Mouse (Mus musculus) heart, postnatal 14 days (tissue): Measurements from ENCODE around the gene Vav2. TPM values are rescaled to one million over a fixed set of nuclear protein-coding genes. Genes with fewer than 3 reads are reported as not detected.

Experiments
- DNase-seq, 2 experiments: peaks; one replicate each; pipeline ENCODE4 v3.0.0; 2021 to 2022
- intact Hi-C: fragments of 180-260 bp; cut with DNase I; formaldehyde crosslinking; loops from one replicate; pipeline ENCODE4 v1.15.1; 2025
- total RNA-seq, 2 experiments: library from RNA; stranded (reverse); gene quantifications; 2 replicates each; pipeline ENCODE4 v1.2.3; 2021

Gene Vav2
- total RNA-seq, 2 experiments from 2014 or later: 14.4 to 15.0 TPM

DNA sequence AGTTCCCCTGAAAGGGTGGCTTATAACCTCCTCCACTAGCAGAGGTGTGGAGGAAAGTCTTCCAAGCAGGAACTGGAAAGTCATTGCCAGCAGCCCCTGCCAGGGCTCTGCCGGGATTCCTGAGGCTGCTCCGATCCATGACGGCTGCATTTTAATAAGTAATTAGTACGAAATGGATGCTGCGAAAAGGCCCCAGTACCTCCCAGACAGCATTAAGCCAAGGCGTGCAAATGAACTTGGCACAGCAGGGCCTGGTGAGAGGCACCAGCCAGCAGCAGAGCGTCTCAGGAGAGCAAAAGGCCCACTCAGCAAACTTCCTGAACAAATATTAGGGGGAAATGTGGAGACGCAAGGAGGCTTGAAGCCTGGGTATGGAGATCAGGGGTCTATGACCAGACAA lies 49.7 kb downstream of the Vav2 start:
- intact Hi-C loops: no loop called here
- DNase-seq: no peak

DNA sequence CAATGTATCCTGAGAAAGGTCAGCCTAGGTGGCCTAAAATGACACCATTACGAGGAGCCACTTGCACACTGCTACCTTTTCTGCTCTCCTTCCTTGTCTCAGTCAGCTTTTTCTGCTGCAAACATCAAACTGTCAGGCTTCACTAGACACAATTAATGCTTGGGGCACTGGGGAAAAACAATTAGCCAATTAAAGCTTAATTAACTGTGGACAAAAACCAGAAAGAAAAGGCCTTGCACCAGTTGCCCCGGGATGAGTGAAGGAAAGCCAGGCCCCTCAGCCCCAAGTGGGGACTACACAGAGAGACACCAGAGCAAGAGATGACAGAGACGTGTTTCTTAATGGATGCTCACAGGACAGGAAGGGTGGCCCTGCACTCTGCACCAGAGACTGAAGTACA lies 51.7 kb downstream of the Vav2 start:
- no peak for DNase-seq
- intact Hi-C loops: no loop called here

DNA sequence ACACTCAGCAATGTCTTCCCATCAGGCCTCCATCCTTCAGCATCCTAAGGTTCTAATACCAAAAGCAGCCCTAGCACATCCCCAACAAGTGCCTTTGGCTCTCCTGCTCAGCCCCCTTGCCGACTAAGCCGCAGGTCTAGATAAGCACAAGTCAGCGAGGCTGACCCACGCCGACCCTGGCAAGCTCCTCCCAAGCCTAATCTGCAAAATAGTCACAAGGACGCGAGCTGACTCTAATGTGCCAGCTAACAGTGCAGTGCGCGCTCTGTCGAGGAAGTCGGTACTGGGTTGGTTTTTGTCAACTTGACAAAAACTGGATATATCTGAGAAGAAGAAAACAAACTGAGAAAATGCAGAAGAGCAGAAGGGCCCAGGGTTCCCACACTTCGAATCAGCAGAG lies 53.5 kb downstream of the Vav2 start:
- peak; percentile 43 to 57 for DNase-seq
- intact Hi-C loops: loop anchor here (5.0 kb wide), 1 partner anchor 36 kb away; no protein-coding TSS in a partner anchor

DNA sequence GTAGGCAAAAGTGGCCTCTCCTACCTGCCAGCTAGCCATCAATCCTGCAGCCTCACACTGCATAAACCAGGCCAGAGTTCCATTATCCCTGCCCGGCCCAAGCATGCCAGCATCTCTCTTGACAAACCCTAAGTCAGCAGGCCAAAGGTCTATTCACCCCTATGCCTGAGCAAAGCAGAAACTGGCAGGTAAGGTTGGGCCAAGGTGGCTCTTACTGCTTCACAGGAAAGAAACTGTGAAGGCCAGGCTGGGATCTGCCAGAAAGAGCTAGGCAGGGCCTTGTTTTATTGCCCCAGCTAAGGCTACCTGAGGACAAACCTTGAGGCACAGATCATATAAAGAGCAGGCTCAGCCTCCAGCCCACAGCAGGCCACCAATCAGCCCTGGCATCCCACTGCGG lies 55.4 kb downstream of the Vav2 start:
- intact Hi-C loops: loop anchor here (5.0 kb wide), 1 partner anchor 34 kb away; no protein-coding TSS in a partner anchor
- no peak for DNase-seq

DNA sequence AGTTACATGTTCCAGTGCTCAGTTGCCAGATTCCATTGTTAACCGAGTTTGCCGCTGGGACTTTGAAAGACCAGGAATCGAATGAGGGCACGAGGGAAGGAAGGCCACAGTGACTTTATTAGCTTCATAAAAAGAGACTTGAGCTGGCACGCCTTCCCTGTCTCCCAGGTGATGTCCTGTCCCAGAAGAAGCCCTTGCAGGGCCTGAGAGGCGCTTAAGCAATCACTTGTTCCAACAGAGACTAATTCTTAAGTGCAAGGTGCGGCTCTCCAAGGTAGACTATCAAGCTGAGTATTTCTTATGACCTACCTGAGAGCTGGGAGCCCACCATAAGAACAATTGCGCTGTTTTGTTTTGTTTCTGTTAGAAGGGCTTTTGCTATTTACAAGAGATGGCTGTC lies 57.9 kb downstream of the Vav2 start:
- intact Hi-C loops: no loop called here
- no peak for DNase-seq

DNA sequence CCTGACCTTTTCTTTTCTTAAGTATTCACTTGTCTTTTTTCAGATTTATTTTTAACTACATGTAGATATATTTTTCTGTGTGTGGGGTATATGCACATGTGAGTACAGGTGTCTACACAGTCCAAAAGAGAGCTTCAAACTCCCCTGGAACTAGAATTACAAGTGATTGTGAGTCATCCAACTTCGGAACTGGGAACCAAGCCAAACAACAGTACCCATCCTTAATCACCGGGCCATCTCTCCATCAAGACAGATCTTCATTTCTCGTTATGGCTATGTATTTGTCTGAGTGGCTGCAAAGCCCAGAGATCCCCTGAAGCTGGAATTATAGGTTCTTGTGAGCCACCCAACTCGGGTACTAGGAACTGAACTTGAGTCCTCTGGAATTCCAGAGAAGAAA lies 61.5 kb downstream of the Vav2 start:
- intact Hi-C loops: no loop called here
- DNase-seq: no peak

DNA sequence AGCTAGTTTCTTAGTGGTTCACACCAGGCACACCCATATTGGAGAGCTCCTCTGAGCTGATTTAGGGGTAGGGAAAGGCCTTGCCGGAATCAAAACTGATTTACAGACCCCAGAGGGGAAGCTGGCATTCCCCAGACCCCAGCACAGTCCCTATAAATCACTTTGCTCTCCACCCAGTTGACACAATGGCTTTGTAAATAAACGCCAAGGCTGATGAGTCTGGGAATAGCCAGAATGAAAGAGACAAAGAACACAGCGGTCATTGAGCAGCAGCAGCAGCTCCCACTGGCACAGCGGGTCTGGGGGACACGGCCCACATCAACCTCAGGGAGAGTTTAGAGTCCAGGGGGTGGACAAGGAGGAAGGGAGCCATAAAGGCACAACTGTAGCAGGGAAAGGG lies 65.0 kb downstream of the Vav2 start:
- intact Hi-C loops: no loop called here

DNA sequence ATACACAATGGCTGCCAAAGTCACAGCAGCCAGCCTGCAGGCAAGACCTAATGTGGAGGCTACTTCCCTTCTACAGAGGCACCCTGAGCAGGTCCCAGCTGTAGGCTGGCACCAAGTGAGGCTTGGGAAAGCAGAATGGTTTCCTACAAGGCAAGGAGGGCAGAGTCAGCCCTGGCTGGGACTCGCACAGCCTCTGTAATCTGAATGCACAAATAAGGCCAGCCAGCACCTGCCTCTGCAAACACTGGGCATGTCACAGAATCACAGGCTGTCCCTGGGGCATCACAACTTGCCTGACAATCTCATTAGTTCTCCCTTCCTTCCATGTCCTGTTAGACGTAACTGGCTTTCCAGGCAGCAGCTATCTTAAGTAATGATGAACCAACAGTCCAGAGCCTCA lies 68.4 kb downstream of the Vav2 start:
- intact Hi-C loops: no loop called here

More for the DNA sequence above, 65.0 kb downstream of the Vav2 start:
- no peak for DNase-seq

DNA sequence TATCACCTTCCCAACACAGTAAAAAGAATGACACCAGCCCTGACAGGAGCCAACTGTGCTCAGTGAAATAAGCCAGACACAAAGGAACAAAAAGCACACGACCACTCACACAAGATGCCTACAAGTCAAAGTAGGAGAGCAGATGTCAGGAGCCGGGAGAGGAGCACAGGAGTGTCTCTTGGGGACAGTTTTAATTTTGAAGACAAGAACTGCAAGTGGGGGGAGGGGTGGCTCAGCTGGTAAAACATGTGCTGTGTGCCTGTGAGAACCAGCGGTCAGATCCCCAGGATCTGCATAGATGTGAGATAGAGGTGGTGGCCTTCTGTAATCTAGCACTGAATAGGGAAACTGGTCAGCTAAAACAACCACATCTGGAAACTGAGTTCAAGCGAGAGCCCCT lies 71.1 kb downstream of the Vav2 start:
- no peak for DNase-seq
- intact Hi-C loops: no loop called here

More for the DNA sequence above, 68.4 kb downstream of the Vav2 start:
- DNase-seq: no peak

DNA sequence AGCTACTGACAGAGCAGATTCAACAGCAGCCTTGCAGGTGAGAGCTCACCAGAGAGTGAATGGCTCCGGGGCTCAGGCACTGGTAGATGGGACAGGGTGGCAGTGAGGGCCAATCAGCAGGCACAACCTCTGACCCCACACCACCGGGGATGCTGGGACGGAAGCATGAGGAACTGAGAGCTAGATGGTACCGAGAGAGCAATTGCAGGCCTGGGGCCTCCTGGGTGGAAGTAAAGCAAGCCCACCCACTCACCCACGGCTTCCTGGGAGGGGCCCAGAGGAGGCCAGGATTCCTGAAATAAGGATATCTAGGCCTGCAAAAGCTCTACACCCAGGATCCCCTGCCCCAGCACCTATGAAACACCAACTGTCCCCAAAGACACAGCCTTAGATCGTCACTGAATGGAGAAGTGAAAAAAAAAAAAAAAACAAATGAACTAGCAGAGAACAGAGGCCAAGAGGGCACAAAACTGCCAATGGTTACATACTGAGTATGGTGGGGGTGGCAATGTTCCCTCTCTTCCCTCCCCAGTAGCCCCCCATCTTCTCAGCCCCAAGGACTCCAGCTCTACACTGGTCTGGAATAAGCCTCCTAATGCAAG lies 72.1 kb downstream of the Vav2 start:
- DNase-seq: no peak
- intact Hi-C loops: no loop called here

DNA sequence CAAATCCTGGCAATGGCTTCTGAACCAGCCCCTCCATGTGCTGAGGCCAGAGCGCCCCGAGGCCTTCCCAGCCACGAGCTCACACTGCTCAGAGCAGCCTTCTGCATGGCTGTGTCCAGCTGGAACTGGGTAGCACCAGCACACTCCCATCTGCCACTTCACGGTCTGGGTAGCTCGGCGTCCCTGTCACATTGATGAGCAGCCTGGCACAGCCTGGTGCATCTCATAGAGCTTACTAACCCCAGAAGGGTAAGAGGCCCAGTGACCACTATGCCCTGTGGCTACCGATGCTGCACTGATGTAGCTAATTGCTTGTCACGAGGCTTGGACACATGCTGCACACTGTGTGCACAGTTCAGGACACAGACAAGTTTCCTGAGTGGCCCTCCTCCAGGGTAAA lies 74.1 kb downstream of the Vav2 start:
- intact Hi-C loops: no loop called here
- no peak for DNase-seq

DNA sequence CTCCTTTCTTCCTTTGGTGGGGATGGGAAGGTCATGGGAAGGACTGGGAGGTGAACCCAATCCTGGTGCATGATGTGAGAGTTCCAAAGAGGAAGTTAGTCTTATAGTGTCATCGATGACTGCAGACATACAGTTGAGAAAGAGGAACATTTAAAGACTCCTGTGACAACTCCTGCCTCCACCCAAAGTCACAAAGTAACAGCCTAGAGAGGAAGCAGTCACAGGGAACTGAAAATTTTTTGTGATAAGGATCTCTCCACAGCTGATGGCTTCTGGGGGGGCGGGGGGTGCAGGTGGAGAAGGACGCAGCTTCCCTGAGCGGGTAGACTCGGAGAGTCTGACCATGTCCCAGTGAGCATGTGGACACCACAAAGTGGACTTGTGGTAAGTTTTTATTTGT lies 76.5 kb downstream of the Vav2 start:
- DNase-seq: no peak
- intact Hi-C loops: no loop called here

DNA sequence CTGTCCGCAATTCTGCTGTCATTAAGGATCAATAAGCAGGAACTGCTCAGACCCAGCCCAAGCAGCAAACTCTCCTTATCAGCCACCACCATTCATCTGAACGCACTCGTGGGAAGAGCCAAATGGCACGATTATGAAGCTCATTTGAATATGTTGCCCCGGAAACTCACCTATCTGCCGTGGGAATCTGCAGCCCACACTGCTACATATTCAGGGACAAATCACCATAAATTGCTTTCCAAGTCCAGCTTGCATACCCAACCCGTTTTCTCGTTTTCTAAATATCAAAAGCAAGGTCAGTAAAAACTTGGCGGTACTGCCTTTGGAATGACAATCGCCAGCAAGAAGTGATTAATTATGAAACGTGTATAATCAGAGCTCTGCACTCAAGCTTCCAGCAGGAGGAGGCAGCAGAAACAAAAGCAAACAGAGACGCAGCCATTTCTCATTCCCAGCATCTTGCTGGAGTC lies 82.8 kb downstream of the Vav2 start:
- intact Hi-C loops: no loop called here
- no peak for DNase-seq

DNA sequence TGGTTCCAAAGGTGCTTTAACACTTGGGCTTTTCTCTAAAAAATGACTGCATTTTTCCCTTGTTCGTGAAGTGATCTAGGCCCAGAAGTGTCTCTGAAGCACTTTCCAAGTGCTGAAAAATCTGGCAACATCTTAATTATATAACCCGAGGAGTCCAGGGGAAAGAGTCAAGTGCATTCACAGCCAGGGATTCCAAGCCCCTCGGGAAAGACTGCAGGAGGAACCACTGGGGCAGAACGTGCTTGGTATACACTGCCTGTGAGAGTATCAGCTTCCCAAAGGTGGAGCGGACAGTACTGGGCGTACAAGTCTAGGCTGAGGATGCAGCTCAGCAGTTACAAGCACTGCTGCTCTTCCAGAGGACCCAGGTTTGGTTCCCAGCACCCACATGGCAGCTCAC lies 86.2 kb downstream of the Vav2 start:
- intact Hi-C loops: no loop called here

DNA sequence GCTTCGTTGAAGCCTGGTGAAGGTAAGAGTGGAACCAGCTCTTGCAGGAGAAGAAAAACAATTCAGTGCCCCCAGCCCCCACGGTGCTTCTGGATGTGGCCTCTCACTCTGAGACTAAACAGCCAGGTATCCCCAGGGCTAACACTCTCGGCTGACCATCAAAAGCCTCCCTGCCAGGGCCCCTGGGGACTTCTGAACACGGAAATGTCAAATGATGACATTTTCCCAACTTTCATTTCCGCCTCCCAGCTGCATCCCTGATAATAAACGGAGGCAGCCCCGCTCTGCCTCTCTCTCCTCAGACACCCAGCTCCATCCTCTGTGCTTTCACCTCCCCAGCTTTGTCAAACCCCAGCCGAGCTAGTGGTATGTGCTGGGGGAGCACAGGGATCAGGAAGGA lies 87.8 kb downstream of the Vav2 start:
- no peak for DNase-seq
- intact Hi-C loops: loop anchor here (5.0 kb wide), 1 partner anchor 33 kb away; no protein-coding TSS in a partner anchor

More for the DNA sequence above, 86.2 kb downstream of the Vav2 start:
- DNase-seq: no peak

DNA sequence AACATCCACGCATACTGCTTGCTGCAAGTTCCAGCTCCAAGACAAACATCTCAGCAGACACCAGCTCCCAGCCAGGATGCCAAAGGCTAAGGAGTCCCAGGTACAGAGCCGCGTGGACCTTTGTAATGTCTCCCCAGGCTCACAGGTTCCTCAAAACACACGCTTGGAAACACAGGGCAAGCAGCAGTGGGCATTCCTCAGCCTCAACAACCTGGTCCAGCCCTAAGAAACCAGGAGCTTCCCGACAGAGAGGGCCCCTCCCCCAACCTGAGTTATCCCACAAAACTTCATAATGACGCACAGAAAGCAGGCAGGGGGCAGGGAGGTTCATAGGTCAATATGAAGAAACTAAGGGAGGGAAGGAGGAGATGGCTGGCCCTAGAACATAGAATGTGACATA lies 89.6 kb downstream of the Vav2 start:
- intact Hi-C loops: loop anchor here (5.0 kb wide), 1 partner anchor 35 kb away; no protein-coding TSS in a partner anchor
- DNase-seq: no peak

DNA sequence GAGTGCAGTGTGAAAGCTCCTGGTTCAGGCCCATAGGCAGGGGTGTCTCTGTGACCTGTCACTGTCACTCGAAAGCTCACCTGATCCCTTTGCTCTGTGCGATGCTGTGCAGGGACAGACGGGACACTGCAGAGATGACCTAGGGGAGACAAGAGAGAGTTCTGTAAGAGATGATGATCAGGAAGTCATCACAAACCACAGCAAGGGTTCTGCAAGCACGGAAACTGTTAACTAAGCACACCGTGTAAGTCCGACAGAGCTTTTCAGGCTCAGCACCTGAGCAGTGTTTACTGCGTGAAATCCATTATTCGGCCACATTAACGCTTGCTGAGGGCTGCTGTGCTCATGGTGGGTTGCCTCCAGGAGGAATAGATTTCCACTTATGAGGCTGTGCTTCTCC lies 90.2 kb downstream of the Vav2 start:
- DNase-seq: no peak
- intact Hi-C loops: loop anchor here (5.0 kb wide), 1 partner anchor 36 kb away; no protein-coding TSS in a partner anchor

DNA sequence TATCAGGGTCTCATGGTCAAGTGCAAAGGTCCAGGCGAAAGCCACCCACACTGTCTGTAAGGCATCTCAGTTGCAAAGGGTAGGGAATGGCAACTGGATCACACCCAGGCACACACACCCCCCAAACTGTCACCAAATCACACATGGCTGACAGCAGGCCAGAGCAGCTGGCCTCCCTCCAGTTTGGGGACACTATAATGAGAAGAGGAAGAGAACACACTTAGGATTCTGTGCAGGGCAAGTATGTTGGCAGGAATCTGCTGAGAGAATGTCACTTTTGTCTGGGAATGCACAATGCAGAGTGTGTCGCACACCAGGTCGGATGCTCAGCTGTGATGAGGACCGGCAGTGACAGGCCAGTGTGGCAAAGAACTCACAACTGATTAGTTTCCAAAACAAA lies 92.0 kb downstream of the Vav2 start:
- intact Hi-C loops: loop anchor here (5.0 kb wide), 1 partner anchor 37 kb away; no protein-coding TSS in a partner anchor
- peak; percentile 48 to 72 for DNase-seq

DNA sequence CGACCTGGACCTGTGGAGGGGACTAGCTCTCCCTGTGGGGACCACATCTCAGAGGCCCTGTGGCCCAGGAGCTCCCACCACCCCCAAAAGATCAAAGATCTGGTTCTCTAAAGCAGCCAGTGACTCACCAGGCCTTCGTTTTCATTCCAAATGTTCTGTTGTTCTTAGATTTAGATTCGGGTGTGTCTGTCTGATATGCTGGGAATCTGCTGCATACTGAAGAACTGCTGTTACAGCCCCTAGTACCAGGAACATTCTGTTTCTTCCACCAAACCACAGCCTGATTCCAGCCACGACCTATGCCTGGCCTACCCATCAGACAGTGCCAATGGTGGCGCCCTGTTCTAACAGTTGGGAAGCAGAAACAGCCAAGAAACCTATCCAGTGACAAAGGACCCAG lies 95.3 kb downstream of the Vav2 start:
- no peak for DNase-seq
- intact Hi-C loops: no loop called here

DNA sequence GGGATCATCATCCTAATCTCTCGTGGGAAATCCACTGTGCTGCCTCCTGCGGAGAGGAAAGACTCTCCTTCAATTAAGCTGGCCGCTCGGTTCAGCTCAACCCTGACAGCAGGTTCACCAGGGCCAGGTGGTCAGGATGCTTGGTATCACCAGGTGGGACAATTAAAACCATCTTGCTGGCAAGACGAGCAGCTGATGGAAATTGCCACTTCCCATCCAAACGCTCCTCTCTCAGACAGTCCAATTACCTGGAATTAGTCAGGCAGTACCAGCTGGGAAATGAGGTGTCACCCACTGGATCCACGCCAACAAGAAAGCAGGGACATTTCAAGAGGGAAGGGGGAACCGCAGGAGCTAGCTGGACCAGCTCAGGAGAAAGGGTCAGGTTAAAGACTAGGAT lies 96.4 kb downstream of the Vav2 start:
- no peak for DNase-seq
- intact Hi-C loops: no loop called here

DNA sequence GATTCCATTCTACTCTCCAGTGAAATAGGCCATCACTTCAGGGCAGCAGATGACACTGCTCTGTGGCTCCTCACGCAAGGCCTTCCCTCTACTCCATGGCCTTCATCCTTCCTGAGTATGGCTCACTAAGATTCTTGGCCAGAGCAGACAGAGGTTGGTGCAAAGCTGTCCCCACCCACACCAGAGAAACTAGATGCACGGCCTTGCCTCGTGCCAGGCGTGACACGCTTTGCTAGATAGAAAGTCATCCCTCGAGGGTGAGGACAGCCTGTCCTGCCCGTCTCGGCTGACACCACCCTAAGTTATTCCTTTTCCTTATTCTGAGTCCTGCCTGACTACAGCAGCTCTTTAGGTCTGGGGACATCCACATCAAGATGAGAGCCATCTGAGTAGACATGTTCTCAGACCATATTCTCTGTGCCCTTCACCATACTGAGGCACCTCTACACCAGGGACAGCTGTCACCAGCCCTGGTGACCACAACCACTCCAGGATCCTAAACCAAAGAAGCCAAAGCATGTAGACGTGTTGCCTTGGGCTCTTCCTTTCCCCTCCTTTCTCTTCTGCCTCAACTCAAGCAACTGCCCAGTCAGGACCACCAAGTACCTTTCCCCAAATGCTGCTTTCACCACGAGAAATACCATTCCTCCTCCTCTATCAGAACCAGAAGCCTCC lies 97.3 kb downstream of the Vav2 start:
- intact Hi-C loops: no loop called here
- DNase-seq: no peak

DNA sequence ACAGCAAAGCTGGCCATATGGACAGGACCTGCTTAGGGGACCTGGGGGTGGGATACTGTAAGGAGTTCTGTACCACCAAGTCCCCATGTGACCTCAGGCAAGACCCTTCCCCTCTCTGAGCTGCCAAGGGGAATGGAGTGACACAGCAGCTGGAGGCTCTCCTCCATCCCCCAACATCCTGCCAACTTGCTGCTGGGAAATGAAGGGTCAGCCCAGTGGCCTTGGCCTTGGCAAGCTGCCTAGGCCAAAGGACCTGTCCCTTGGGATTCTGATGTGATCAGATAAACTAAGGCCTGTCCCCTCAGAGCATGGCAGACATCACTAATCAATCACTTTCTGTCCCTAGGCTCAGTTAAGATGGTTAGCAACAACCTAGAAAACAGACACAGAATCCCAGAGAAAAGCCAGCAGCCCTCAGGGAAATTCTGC lies 98.2 kb downstream of the Vav2 start:
- peak in 1 of 2 experiments; percentile 38 for DNase-seq
- intact Hi-C loops: no loop called here
